In genomic region chr4:97782497-97782896, GRCm38 (mm10) we compare ENCODE assay signal across 17 mouse cellular contexts. TPM values are rescaled to one million over a fixed set of nuclear protein-coding genes. Genes with fewer than 3 reads are reported as not detected.
DNase-seq lines count a peak whose midpoint lies in the region; ATAC-seq and TF ChIP-seq lines count a peak whose summit lies in the region.
"Had no signal": no experiment of that assay in that cellular context is flagged by ENCODE, and none has a peak within 500 bp of the region (broad histone marks: within the 10 kb centered on the region; RNA-seq: fewer than 3 reads in every experiment).

No protein-coding gene starts in this region.

- no peak for ATAC-seq in midbrain, embryonic 14.5 days (ENCODE audit: low FRiP score, low TSS enrichment)
- ATAC-seq in midbrain, embryonic 16.5 days: no peak
- no peak for ATAC-seq in granulocyte monocyte progenitor cell, adult 5-6 weeks (replicated peaks; ENCODE audit: poor library complexity, severe bottlenecking)
- ATAC-seq: intestine, postnatal 0 days; liver, postnatal 0 days had no signal

- H3K9ac ChIP-seq in heart, adult 2 months (ENCODE audit: low read depth, low read length): no peak overlapping the region
- H3K9ac ChIP-seq in midbrain, embryonic 14.5 days (replicated peaks; ENCODE audit: low read length): no peak overlapping the region
- H3K9ac ChIP-seq in midbrain, embryonic 16.5 days (ENCODE audit: low read depth, low read length): no peak overlapping the region
- H3K9ac ChIP-seq: embryonic facial prominence, embryonic 13.5 days; limb, embryonic 12.5 days; liver, postnatal 0 days had no signal

- peaks cover 6% of the 10 kb centered on the region for H3K79me2 ChIP-seq in heart, adult 2 months (replicated peaks; ENCODE audit: control insufficient read depth, insufficient read depth, low read length)

- H3K27ac ChIP-seq in heart, adult 2 months: peak overlapping the region; percentile 62
- no peak overlapping the region for H3K27ac ChIP-seq in midbrain, embryonic 14.5 days (replicated peaks; ENCODE audit: low read depth, low read length)
- H3K27ac ChIP-seq in midbrain, embryonic 16.5 days (ENCODE audit: low read length): no peak overlapping the region
- H3K27ac ChIP-seq: embryonic facial prominence, embryonic 13.5 days; limb, embryonic 12.5 days had no signal

- peak overlapping the region; percentile 24; the same call in 1 of the 2 replicates for H3K4me2 ChIP-seq in midbrain, embryonic 14.5 days (ENCODE audit: low read length)
- no peak overlapping the region for H3K4me2 ChIP-seq in midbrain, embryonic 16.5 days (ENCODE audit: low read length)
- H3K4me2 ChIP-seq: embryonic facial prominence, embryonic 13.5 days; limb, embryonic 12.5 days had no signal

- no peaks in the 10 kb centered on the region for H3K27me3 ChIP-seq in heart, adult 2 months (ENCODE audit: control insufficient read depth, insufficient read depth, low read length)
- H3K27me3 ChIP-seq in midbrain, embryonic 14.5 days (ENCODE audit: control insufficient read depth, insufficient read depth, low read length): peaks cover 37% of the 10 kb centered on the region
- no peaks in the 10 kb centered on the region; the same call in 1 of the 2 replicates for H3K27me3 ChIP-seq in midbrain, embryonic 16.5 days (ENCODE audit: control insufficient read depth, insufficient read depth, low read depth, low read length)
- H3K27me3 ChIP-seq: embryonic facial prominence, embryonic 13.5 days; limb, embryonic 12.5 days had no signal

- peaks cover 41% of the 10 kb centered on the region for H3K36me3 ChIP-seq in heart, adult 2 months (ENCODE audit: control insufficient read depth, insufficient read depth, low read length)
- H3K36me3 ChIP-seq in midbrain, embryonic 14.5 days (ENCODE audit: control insufficient read depth, insufficient read depth, low read length): peaks cover 8% of the 10 kb centered on the region; the same call in 1 of the 2 replicates
- no peaks in the 10 kb centered on the region; the same call in 1 of the 2 replicates for H3K36me3 ChIP-seq in midbrain, embryonic 16.5 days (ENCODE audit: control insufficient read depth, insufficient read depth, low read length)

- no peak for TF ChIP-seq CTCF in heart, adult 2 months (IDR thresholded peaks at IDR 0.05)

- H3K4me3 ChIP-seq in heart, adult 2 months: no peak overlapping the region; the same call in 1 of the 2 replicates
- H3K4me3 ChIP-seq in midbrain, embryonic 14.5 days (replicated peaks; ENCODE audit: low read depth, low read length): no peak overlapping the region
- H3K4me3 ChIP-seq in midbrain, embryonic 16.5 days (ENCODE audit: low read depth, low read length): no peak overlapping the region
- H3K4me3 ChIP-seq: embryonic facial prominence, embryonic 13.5 days; limb, embryonic 12.5 days had no signal

- intact Hi-C loops in heart, adult 2 months (cut with DNase I): loop anchor here (10.0 kb wide), 1 partner anchor 1142 kb away; the partner anchor contains the start of gene Usp1
- intact Hi-C loops in heart, postnatal 14 days (cut with DNase I): no loop called here

- WGBS in heart, adult 2 months: 55% methylated on average over 6 of the region's 6 CpGs
- WGBS in midbrain, embryonic 14.5 days: 86% methylated on average over 6 of the region's 6 CpGs
- WGBS in midbrain, embryonic 16.5 days: 85% methylated on average over 6 of the region's 6 CpGs

- TF ChIP-seq EP300 in heart, adult 2 months (IDR thresholded peaks at IDR 0.05; ENCODE audit: insufficient read depth, low read depth, low read length): no peak

- peak; percentile 38 for DNase-seq in adrenal gland, postnatal 14 days
- DNase-seq in adrenal gland, postnatal 4 days (ENCODE audit: low spot score in 2 of 2): no peak
- DNase-seq in heart, adult 2 months: peak; percentile 40 to 43
- no peak for DNase-seq in heart, postnatal 14 days
- no peak for DNase-seq in midbrain, embryonic 14.5 days
- no peak for DNase-seq in spleen, adult 18-20 months
- DNase-seq: heart, postnatal 10 days; kidney, postnatal 14 days; liver, postnatal 0 days; lung, postnatal 36 days; retina, postnatal 1 day; thymus, postnatal 4 days had no signal

- TF ChIP-seq POLR2A in heart, adult 2 months (IDR thresholded peaks at IDR 0.05; ENCODE audit: insufficient read depth, low read depth, low read length): no peak

- H3K9me3 ChIP-seq in midbrain, embryonic 14.5 days (ENCODE audit: control insufficient read depth, low read length): no peaks in the 10 kb centered on the region
- 0 out of 2 replicates have a peak, but pooled peaks cover 3% of the 10 kb centered on the region for H3K9me3 ChIP-seq in midbrain, embryonic 16.5 days (replicated peaks; ENCODE audit: control insufficient read depth, low read length, poor library complexity, severe bottlenecking)
- H3K9me3 ChIP-seq: embryonic facial prominence, embryonic 13.5 days; limb, embryonic 12.5 days had no signal

- peaks cover 6% of the 10 kb centered on the region for H3K4me1 ChIP-seq in heart, adult 2 months (ENCODE audit: control insufficient read depth, insufficient read depth, low read length)
- no peaks in the 10 kb centered on the region for H3K4me1 ChIP-seq in midbrain, embryonic 14.5 days (ENCODE audit: control insufficient read depth, insufficient read depth, low read length)
- no peaks in the 10 kb centered on the region for H3K4me1 ChIP-seq in midbrain, embryonic 16.5 days (ENCODE audit: control insufficient read depth, insufficient read depth, low read length)

RNA-seq across cellular contexts. Expression of gene E130114P18Rik, which starts 4.6 kb away (rescaled TPM):
- total RNA-seq in adrenal gland, postnatal 14 days (2021): not detected in 2 replicates
- total RNA-seq in adrenal gland, postnatal 4 days (2021): 1 to 10 TPM; 1.2 to 1.4 TPM
- not detected for total RNA-seq in heart, adult 2 months (2021)
- 0.15 TPM in 1 of 2 replicates, not detected in the other for polyA plus RNA-seq in heart, adult 2 months (2012; rRNA removed)
- total RNA-seq in heart, postnatal 14 days (2021): not detected
- 22.4 and 23.6 TPM in 2 replicates for polyA plus RNA-seq in midbrain, embryonic 14.5 days (2014; fragmentation: Nextera tagmentation; extraction: Ambion mirVana)
- 11.6 and 12.1 TPM in 2 replicates for polyA plus RNA-seq in midbrain, embryonic 16.5 days (2015; fragmentation: Nextera tagmentation; extraction: Ambion mirVana)
- not detected in 2 replicates for total RNA-seq in granulocyte monocyte progenitor cell, adult 5-6 weeks (2014; fragmentation: Nextera tagmentation)
- total RNA-seq in granulocyte monocyte progenitor cell, adult 5-6 weeks (2017): not detected in 2 replicates
- polyA plus RNA-seq: liver, postnatal 0 days had no signal

RNA-seq across cellular contexts. Expression of gene Nfia, which starts 10.0 kb away (rescaled TPM):
- total RNA-seq in adrenal gland, postnatal 14 days (2021): 201 and 226 TPM in 2 replicates
- total RNA-seq in adrenal gland, postnatal 4 days (2021): 100 to 1,000 TPM; 208 to 223 TPM
- total RNA-seq in heart, adult 2 months (2021): 100 to 1,000 TPM; 126 to 128 TPM
- 70.3 and 75.6 TPM in 2 replicates for polyA plus RNA-seq in heart, adult 2 months (2012; rRNA removed)
- 100 to 1,000 TPM; 159 to 170 TPM for total RNA-seq in heart, postnatal 14 days (2021)
- polyA plus RNA-seq in midbrain, embryonic 14.5 days (2014; fragmentation: Nextera tagmentation; extraction: Ambion mirVana): 30.1 and 37.2 TPM in 2 replicates
- polyA plus RNA-seq in midbrain, embryonic 16.5 days (2015; fragmentation: Nextera tagmentation; extraction: Ambion mirVana): 25.8 and 26.6 TPM in 2 replicates
- total RNA-seq in granulocyte monocyte progenitor cell, adult 5-6 weeks (2014; fragmentation: Nextera tagmentation): 5.6 and 14.0 TPM in 2 replicates
- total RNA-seq in granulocyte monocyte progenitor cell, adult 5-6 weeks (2017): 2.6 and 3.5 TPM in 2 replicates

Comparison
In these comparisons a context has a peak if more than half of its experiments do, and no peak if none do; other contexts are left out.
1. DNase-seq: peak in adrenal gland, postnatal 14 days (single experiment) and heart, adult 2 months (2 of 2); none in adrenal gland, postnatal 4 days (0 of 2), heart, postnatal 14 days (0 of 2), midbrain, embryonic 14.5 days (single experiment) and spleen, adult 18-20 months (0 of 2).
2. RNA of gene Nfia, which starts 10.0 kb away (total RNA-seq): 208 to 223 TPM in adrenal gland, postnatal 4 days, 201 to 226 TPM in adrenal gland, postnatal 14 days, 159 to 170 TPM in heart, postnatal 14 days and 126 to 128 TPM in heart, adult 2 months; 2.6 to 14.0 TPM in granulocyte monocyte progenitor cell, adult 5-6 weeks; every median in the first group is over 4 times any median in the second.